9 mouse cellular contexts compared by ENCODE assay signal in the genomic region with DNA sequence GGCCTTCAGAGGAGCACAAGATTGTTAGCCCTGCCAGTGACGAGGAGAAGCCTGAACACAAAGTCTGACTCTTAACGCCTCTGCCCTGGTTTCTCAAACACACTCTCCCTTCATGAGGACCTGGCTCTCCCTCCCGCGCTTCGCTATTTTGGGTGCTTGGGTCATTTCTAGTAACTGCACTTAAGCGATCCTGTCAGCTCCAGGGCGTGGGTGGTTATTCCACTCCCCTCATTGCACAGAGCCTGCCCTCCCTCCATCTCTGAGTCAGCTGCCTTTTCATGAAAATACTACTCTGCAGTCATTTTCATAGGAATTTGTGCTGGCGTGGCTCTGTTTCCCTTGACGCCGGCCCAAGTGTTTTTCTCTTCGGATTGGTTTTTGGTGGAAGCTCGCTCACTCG. TPM values are rescaled to one million over a fixed set of nuclear protein-coding genes. Genes with fewer than 3 reads are reported as not detected.
DNase-seq lines count a peak whose midpoint lies in the region; ATAC-seq and TF ChIP-seq lines count a peak whose summit lies in the region.
"Had no signal": no experiment of that assay in that cellular context is flagged by ENCODE, and none has a peak within 500 bp of the region (broad histone marks: within the 10 kb centered on the region; RNA-seq: fewer than 3 reads in every experiment).

No protein-coding gene starts in this region.

- no peak overlapping the region for H3K4me3 ChIP-seq in heart, postnatal 0 days (ENCODE audit: low read depth, low read length)
- no peak overlapping the region for H3K4me3 ChIP-seq in limb, embryonic 10.5 days
- H3K4me3 ChIP-seq: forebrain, embryonic 15.5 days; neural tube, embryonic 13.5 days had no signal

- TF ChIP-seq CTCF in heart, postnatal 0 days (IDR thresholded peaks at IDR 0.05; ENCODE audit: low read depth) = no peak

- peak; percentile 53; the same call in 1 of the 2 replicates for ATAC-seq in heart, postnatal 0 days (ENCODE audit: insufficient read depth, low read depth)
- ATAC-seq in activated CD4-positive, CD25-positive, alpha-beta regulatory T cell, adult 4 months = no peak
- ATAC-seq: forebrain, embryonic 15.5 days had no signal

- no peak overlapping the region for H3K4me2 ChIP-seq in heart, postnatal 0 days (ENCODE audit: low read depth, low read length)
- H3K4me2 ChIP-seq: forebrain, embryonic 15.5 days; neural tube, embryonic 13.5 days had no signal

- H3K27me3 ChIP-seq in heart, postnatal 0 days (ENCODE audit: control insufficient read depth, insufficient read depth, low read length) = no peaks in the 10 kb centered on the region
- no peaks in the 10 kb centered on the region for H3K27me3 ChIP-seq in limb, embryonic 10.5 days (ENCODE audit: low read depth, poor library complexity, severe bottlenecking)
- H3K27me3 ChIP-seq: forebrain, embryonic 15.5 days; neural tube, embryonic 13.5 days had no signal

- H3K36me3 ChIP-seq in heart, postnatal 0 days (replicated peaks; ENCODE audit: control insufficient read depth, insufficient read depth, low read length) = no peaks in the 10 kb centered on the region
- H3K36me3 ChIP-seq in limb, embryonic 10.5 days = no peaks in the 10 kb centered on the region
- H3K36me3 ChIP-seq: forebrain, embryonic 15.5 days; neural tube, embryonic 13.5 days had no signal

- WGBS in heart, postnatal 0 days = 61% methylated on average over 13 of the region's 13 CpGs
- 82% methylated on average over 13 of the region's 13 CpGs for WGBS in limb, embryonic 10.5 days

- no peaks in the 10 kb centered on the region for H3K9me3 ChIP-seq in heart, postnatal 0 days (replicated peaks; ENCODE audit: control insufficient read depth, low read length)
- H3K9me3 ChIP-seq in limb, embryonic 10.5 days (replicated peaks) = no peaks in the 10 kb centered on the region
- H3K9me3 ChIP-seq: forebrain, embryonic 15.5 days; neural tube, embryonic 13.5 days had no signal

- H3K9ac ChIP-seq in heart, postnatal 0 days (replicated peaks; ENCODE audit: low read depth, low read length) = no peak overlapping the region
- H3K9ac ChIP-seq: forebrain, embryonic 15.5 days; neural tube, embryonic 13.5 days had no signal

- DNase-seq in ovary, adult 18-20 months (ENCODE audit: low spot score) = peak; percentile 6
- no peak for DNase-seq in ovary, postnatal 10 days (ENCODE audit: low spot score)
- DNase-seq in heart, postnatal 0 days (ENCODE audit: low spot score) = no peak
- DNase-seq in limb, embryonic 10.5 days (ENCODE audit: low spot score) = no peak
- DNase-seq in cerebellum, adult 9-11 months = no peak
- DNase-seq in natural killer cell, adult 2 months (ENCODE audit: low spot score in 2 of 2) = no peak

- no peak overlapping the region for H3K27ac ChIP-seq in heart, postnatal 0 days (ENCODE audit: low read depth)
- H3K27ac ChIP-seq in limb, embryonic 10.5 days = peak overlapping the region; percentile 6; the same call in 1 of the 2 replicates
- H3K27ac ChIP-seq: forebrain, embryonic 15.5 days; neural tube, embryonic 13.5 days had no signal

- H3K4me1 ChIP-seq in heart, postnatal 0 days (ENCODE audit: control insufficient read depth, insufficient read depth) = no peaks in the 10 kb centered on the region
- peaks cover 62% of the 10 kb centered on the region for H3K4me1 ChIP-seq in limb, embryonic 10.5 days
- H3K4me1 ChIP-seq: forebrain, embryonic 15.5 days had no signal

- TF ChIP-seq EP300 in heart, postnatal 0 days (IDR thresholded peaks at IDR 0.05; ENCODE audit: low read depth) = no peak

RNA-seq across cellular contexts. Expression of a gene that starts 13.2 kb away (rescaled TPM):
- 12.1 and 16.9 TPM in 2 replicates for total RNA-seq in heart, postnatal 0 days (2014; rRNA removed; ENCODE audit: low replicate concordance)
- polyA plus RNA-seq in heart, postnatal 0 days (2015; fragmentation: Nextera tagmentation; extraction: Ambion mirVana) = 5.0 and 7.2 TPM in 2 replicates
- polyA plus RNA-seq in limb, embryonic 10.5 days (2016; fragmentation: Nextera tagmentation; extraction: Ambion mirVana) = 6.1 and 6.8 TPM in 2 replicates
- polyA plus RNA-seq in activated CD4-positive, CD25-positive, alpha-beta regulatory T cell, adult 4 months (2017; shearing (Covaris generic)) = not detected
